Mouse (Mus musculus) brain, embryonic 14.5 days (tissue): ENCODE measurements around the gene Mpp4.

Experiments used
- CTCF ChIP-seq: fragments of 200-500 bp; IDR thresholded peaks from 2 replicates; pipeline ENCODE4 v1.5.1; 2012; ENCODE audit warnings: inconsistent platforms, mild to moderate bottlenecking, moderate library complexity, borderline replicate concordance; ENCODE audit not compliant: insufficient read depth, insufficient read length; ENCODE audit errors: extremely low read depth
- POLR2A ChIP-seq: fragments of 200-500 bp; IDR thresholded peaks from 2 replicates; pipeline ENCODE4 v1.6.1; 2012; ENCODE audit warnings: mild to moderate bottlenecking, inconsistent platforms, borderline replicate concordance; ENCODE audit not compliant: poor library complexity, insufficient read depth, insufficient read length, severe bottlenecking; ENCODE audit errors: extremely low read depth

DNA sequence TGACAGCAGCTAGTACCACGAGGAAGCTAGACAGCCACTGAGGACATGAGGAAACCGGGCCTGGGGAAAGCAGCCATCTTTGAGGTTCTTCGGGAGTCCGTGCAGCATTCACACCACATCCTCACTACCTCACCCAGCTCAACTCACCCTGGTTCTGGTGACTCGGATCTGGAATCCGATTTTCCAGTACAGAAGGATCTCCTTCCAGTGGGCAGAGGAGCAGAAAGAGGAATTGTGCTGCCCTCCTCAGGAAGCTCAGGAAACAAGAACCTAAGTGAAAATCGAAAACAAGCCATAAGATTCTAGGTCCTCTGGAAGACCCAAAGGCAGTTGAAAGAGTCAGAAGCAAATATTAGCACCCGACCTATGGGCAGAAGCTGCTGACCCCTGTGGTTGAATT, 7.1 kb upstream of the Mpp4 start:
- TF ChIP-seq POLR2A (no peak), CTCF (no peak)
